Mouse (Mus musculus): ENCODE measurements at regions not wholly inside any gene's neighbourhood (a gene's known extent, or its start where the extent isn't known, plus 50 kb on each side); places are given as distances from the start of the nearest gene placed in this dataset.
"Not testable (repeated sequence)": the region's sequence is repeated elsewhere in the genome, so short reads cannot be mapped to it uniquely, and the experiment has no call there.

DNA sequence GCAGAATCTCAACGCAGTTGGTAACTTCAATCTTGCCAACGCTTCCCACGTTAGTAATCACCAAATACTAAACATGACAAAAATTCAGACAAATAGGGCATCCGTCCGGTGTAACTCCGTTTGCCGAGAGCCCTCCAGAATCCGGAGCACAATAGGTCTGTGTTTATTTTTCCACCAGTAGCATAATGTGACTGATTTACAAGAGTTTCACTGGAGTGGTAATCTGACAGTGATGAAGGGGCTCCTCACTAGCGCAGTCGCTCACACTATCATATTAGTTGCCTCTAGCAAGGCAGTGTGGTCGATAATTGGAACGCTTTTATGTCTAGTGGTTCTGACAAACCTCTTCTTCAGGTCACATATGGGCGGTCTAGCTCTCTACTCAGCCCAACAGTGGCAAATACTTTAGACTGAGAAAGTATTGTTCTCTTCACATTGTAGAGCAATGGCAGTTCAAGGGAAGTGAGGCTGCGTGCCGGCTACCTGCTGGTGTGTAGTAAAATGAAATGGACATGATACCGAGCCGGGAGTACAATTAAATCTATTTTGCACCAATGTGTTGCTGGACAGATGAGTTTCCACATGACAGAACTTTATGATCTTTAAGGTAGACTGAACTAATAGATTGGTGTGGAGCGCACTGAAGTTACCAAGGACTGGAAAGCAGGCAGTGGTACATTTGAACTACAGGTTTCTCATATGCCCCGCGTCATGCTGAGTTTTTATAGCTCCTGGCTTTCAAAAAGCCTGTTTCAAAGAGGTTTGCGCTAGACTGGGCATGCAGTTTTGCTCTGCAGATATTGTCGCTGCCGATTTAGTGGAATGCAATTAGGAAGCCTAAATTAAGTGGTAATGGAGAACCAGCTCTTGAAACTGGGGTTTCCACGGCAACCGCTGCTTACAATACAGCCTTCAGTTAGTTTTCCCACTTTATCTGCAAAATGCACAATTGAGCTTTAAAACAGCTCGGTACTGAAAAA, 155.7 kb upstream of the Pou3f3 start:
- DNase-seq (ENCODE audit: low spot score in 2 of 2) = peak; percentile 64 to 85

DNA sequence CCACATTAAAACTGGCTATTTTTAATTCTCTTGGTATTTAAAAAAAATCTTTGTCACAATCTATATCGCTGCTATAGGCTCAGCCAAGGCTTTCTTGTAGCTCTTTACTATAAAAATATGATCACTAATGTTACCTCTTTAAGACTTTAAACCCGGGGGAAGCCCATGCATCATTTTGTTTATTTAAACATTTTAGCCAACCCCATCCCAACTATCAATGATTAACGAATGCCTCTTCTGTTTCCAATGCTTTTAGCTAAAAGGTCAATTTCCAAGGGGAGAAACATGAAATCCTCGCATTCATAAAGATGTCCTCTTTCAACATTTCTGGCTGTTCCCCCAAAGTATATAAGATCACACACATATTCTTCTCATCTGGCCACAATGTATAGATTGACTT, 153.6 kb upstream of the Pou3f3 start:
- DNase-seq (ENCODE audit: low spot score in 2 of 2) = no peak

DNA sequence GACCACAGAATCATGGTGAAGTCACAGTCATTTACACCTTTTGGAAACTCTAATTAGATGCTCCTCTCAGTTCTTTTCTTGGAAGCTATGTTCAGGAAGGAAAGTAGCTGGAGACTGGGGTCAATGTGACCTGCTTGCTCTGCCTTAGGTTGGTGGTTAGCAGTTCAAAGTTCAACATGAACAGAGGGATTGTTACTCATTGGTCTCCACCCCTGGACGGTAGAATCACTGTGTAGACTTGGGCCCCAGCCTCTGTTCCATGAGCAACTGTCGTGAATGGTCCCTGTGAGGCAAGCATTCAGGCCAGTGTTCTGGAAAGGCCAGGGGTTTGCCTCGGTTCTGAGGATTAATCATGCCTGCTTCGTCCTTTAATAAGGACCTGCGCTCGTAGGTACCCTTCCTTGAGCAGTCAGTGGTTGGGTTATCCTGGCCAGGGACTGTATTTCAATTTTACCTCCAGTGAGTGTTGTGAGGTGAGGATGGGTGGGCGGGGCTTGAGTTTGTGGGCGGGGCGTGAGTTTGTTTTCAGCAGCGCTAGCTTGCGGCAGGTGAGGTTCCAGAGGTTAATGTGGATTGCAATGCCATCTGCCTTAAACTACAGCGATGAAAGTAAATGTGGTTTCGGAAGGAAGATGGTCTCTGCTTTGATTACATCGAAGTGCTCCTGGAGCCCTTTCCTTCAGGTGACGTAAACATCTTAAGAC, 152.6 kb upstream of the Pou3f3 start:
- no peak for DNase-seq (ENCODE audit: low spot score in 2 of 2)

- no peak for DNase-seq (ENCODE audit: low spot score in 2 of 2)
These were observed 148.7 kb upstream of the Pou3f3 start for GRCm38 (mm10) chr1:42546879-42547278.

GRCm38 (mm10) chr1:42557301-42557700, 138.3 kb upstream of the Pou3f3 start:
- DNase-seq (ENCODE audit: low spot score in 2 of 2) = no peak

GRCm38 (mm10) chr1:42567640-42568039, 127.9 kb upstream of the Pou3f3 start:
- DNase-seq (ENCODE audit: low spot score in 2 of 2) = no peak

DNA sequence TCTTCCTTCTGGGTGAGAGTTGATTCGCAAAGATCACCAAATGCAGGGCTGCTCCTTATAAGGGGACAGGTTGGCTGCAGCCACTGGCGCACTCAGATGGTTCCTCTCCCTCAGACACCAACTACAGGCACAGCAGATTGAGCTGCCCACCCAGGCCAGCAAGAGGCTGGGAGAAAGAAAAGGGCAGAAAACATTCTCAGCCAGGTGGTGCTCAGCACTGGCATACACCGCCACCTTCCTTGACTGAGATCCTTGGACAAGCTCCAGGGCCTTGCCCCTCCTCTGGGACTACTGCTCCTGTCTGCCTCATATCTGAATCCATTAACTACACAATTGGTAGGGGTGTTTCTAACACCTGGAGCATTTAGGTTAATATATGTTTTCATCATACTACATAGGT, 110.4 kb upstream of the Pou3f3 start:
- peak in 1 of 2 experiments; percentile 14 for DNase-seq (ENCODE audit: low spot score in 2 of 2)

DNA sequence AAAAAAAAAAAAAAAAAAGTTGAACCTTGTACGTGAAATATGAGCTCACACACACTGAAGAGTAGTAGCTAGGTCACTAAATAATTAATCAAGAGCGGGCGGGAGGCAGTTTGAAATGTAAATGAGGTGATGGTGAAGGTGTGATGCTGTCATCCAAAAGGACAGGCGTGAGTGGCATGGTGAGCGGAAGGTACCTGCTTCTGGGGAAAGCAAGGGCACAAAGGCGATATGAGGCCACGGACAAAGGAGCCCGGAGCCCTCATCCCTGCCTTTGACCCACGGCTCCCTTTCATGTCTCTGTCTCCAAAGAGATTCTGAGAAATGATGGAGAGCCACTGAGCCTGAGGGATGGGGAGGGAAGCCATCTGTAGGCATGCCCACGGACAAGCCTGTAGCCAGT, 107.1 kb upstream of the Pou3f3 start:
- no peak for DNase-seq (ENCODE audit: low spot score in 2 of 2)

DNA sequence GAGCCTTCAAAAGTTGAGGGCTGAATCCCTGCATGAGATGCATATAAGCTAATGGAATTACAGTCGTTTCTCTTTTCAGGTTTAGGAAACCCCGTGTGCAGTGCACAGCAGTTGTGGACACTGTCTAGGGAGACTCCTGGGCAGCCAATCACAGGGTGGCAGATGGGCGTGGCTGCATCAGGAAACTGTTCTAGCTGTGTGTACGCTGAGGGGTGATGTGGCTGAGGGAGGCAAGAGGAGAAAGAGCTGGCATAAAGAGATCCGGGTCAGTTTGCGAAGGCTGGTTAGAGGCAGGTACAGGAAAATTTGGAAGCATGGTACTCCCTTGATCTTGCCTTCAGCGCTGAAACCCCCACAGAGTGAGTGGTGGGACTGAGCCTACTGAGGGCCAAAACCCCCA, 106.1 kb upstream of the Pou3f3 start:
- DNase-seq (ENCODE audit: low spot score in 2 of 2) = no peak

- DNase-seq (ENCODE audit: low spot score in 2 of 2) = peak in 1 of 2 experiments; percentile 6
These were observed 103.7 kb upstream of the Pou3f3 start for GRCm38 (mm10) chr1:42591855-42592254.

DNA sequence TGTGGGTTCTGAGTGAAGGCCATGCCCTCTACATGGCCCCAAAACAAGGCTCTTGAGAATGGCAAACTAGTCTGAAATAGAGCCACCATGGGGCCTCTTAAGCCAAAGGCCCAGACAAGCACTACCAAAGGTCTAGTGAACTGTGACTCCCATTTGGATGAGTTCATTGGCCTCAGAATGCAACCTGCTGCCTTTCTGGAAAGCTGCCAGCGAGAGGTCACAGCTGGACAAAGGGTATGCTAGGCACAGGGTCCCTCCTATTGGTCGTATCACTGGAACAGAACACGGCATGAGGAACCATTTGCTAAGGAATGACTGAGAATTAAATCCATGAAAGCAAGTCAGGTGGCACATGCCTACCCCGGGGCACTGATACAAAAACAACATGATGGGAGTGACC, 98.5 kb upstream of the Pou3f3 start:
- no peak for DNase-seq (ENCODE audit: low spot score in 2 of 2)

DNA sequence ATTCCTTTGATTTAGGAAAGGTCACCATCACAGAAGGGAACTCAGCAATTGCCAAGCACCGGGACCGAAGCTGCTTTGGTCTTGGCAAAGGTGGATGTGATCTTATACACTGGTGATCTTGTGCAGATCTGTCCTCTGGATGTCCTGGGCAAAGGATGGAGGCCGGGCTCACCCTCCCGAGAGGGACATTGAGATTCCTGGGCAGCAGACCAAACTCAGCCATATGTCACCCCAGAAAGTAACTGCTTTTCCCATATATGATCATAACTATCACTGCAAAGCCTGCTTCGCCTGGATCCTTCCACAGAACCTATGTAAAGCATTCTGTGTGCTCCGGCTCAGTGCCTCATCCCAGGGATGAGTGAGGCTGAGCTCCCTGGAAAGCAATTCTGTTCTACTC, 96.3 kb upstream of the Pou3f3 start:
- DNase-seq (ENCODE audit: low spot score in 2 of 2) = no peak

GRCm38 (mm10) chr1:42606251-42606650, 89.3 kb upstream of the Pou3f3 start:
- DNase-seq (ENCODE audit: low spot score in 2 of 2) = no peak

GRCm38 (mm10) chr1:42607466-42608043, 88.0 kb upstream of the Pou3f3 start:
- DNase-seq (ENCODE audit: low spot score in 2 of 2) = not testable (repeated sequence)

GRCm38 (mm10) chr1:42623766-42624165, 71.8 kb upstream of the Pou3f3 start:
- no peak for DNase-seq (ENCODE audit: low spot score in 2 of 2)

DNA sequence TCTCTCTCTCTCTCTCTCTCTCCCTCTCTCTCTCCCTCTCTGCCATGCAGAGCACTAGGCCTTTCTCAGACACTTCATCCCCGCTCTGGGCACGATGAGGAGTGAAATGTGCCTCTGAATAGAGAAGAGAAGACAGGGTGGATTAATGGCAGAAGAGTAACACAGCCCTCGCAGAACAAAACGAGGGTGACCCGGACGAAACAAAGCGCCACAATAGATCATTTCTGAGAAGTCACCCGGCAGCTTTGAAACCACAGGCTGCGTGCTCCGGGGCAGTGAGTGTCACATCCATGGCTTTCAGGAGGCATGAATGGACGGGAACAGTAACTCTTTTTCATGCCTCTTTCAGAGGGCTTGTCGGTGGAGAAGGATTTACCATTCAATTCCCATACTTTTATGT, 66.8 kb upstream of the Pou3f3 start:
- DNase-seq (ENCODE audit: low spot score in 2 of 2) = no peak

DNA sequence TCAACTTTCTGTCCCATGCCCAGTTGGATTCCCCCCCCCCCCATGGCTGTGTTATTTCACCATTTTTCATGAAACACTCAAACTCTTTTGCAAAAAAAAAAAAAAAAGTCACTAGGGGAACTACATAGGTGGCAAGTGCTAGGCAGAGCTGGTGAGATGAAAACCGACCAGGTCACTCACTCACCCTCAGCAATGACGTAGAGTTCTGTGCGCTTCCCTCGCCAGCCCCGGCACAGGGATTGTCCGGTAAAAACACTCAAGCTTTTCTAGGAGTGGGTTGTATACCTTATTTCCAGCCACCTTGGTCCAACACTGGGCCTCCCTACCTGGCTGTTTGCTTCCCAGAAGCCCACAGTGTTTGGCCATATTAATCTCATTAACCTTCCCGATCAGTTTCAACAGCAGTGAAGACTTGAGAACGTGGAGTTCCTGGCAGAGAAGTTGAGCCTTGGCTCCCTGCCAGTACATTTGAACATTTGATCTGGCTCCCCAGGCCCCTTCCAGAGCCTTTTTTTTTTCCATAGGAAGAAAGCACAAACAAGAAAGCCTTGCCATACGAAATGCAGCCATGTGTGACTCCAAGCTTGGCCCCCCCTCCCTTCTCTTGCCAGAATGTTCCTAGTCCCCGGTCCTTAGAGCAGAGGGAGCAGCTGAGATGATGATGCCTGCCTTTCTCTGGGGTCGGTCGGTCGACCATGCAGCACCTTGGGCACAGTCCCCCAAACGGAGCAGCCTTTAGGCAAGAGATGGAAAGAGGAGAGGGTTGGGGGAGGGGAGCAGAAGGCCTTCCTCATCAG, 65.9 kb upstream of the Pou3f3 start:
- peak in 1 of 2 experiments; percentile 24 for DNase-seq (ENCODE audit: low spot score in 2 of 2)

DNA sequence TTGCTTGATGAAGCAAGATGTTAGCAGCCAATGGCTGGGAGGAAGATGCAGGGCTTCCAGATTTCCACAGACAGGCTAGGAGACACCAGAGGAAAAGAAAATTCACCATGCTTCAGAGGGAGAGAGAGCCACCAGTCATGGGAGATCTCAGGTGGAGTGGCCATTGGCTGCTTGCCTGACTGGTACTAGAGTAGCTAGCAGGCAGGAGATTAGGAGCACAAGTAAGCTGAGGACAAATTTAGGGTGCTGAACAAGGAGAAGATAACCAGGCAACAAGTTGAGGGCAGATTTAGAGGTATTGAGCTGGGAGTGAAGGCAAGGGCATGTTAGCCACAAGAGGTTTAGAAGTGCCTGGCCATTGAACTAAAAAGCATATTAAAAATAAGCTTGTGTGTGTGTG, 63.3 kb upstream of the Pou3f3 start:
- no peak for DNase-seq (ENCODE audit: low spot score in 2 of 2)

DNA sequence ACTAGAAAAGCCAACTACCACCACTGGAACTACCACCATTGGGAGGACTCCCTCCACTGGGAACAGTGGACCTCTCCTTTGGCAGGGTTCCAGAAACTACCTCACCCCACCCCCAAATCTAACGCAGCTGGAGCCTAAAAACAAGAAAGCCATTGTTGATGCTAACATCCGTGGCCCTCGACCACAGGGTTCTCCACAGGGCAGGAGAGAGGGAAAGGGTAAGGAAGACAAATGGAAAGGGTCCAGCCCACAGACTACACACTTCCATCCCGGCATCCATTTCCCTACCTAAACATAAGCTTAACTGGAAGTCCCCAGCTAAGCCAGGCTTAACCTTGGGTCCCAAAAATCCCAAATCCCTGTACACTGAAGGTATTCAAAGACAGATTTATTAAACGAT, 59.0 kb upstream of the Pou3f3 start:
- no peak for DNase-seq (ENCODE audit: low spot score in 2 of 2)
